Mouse (Mus musculus): ENCODE results near the gene Slc39a10.
A peak's percentile ranks its signal among the peaks of the same experiment; 100 is the strongest.
"Not testable (repeated sequence)": the region's sequence is repeated elsewhere in the genome, so short reads cannot be mapped to it uniquely, and the experiment has no call there.

The Slc39a10 gene

DNA sequence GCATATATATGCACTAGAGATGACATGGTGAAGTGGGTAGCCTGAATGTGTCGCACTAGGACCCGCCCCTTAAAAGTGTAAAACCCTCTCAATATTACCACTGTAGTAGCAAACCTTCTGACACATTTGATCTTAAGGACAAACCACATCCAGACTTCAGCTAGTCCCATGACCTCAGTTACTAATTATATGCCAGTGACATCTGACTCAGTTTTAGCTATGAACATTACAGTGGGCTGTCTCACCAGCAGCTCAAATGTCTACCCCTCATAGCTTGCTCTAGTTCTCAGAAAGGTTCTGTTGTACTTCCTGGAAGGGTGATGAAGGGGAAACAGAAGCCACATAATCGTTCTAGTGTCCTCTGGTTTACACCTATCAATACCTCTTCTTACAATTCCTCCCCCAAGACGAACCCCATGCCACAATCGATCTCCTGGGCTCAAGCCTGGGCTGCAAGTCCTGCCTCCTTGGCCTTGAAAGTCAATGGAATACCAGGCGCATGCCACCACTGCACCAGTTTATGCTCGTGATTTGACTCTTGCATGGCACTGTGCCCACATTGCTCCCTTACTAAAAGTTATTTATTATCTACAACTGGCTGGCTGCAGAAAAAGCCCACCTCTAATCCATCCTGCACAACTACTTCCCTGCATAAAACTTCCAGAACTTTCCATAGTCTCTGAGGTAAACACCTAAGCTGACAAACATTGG, 28.3 kb downstream of the Slc39a10 start:
- DNase-seq (ENCODE audit: low spot score in 2 of 2) = no peak

- DNase-seq (ENCODE audit: low spot score in 2 of 2) = no peak
These were observed 29.2 kb downstream of the Slc39a10 start for GRCm38 (mm10) chr1:46863434-46863833.

DNA sequence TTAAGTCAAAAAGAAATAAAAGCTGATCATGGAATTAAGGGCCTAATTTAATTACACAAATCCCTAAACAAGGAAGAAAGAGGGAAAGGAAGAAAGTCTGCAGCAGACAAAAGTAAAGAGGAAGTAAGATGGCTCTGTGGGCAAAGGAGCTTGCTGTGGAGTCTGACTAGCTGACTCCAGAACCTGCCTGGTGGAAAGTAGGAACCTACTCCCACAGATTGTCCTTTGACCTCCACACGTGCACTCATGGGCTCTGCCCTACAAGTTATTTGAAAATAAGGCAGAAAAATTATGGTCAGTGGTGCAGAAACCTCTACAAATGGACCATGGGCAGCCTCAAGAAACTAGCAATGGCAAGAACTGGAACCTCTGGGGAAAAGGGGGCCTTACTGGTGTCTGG, 32.6 kb downstream of the Slc39a10 start:
- no peak for DNase-seq (ENCODE audit: low spot score in 2 of 2)

DNA sequence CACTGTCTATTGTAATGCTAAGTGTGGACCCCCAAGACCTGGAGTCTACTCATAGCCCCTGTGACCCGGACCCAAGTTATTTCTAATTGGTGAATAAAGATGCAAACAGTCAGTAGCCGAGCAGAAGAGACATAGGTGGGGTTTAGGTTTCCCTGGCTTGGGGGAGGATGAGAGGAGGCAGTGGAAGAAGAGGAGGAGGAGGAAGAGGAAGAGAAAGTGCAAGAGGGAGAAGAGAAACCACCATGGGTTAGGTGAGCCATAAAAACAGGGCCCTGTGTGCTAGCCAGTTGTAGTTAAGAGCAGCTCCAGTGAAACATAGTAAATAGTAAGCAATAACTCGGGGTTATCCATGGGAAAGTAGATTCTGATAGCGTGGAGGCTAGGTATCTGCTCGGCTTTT, 34.1 kb downstream of the Slc39a10 start:
- no peak for DNase-seq (ENCODE audit: low spot score in 2 of 2)

- no peak for DNase-seq (ENCODE audit: low spot score in 2 of 2)
These were observed 36.2 kb downstream of the Slc39a10 start for GRCm38 (mm10) chr1:46856498-46856897.

- DNase-seq (ENCODE audit: low spot score in 2 of 2) = no peak
These were observed 38.4 kb downstream of the Slc39a10 start for GRCm38 (mm10) chr1:46854036-46854900.

DNA sequence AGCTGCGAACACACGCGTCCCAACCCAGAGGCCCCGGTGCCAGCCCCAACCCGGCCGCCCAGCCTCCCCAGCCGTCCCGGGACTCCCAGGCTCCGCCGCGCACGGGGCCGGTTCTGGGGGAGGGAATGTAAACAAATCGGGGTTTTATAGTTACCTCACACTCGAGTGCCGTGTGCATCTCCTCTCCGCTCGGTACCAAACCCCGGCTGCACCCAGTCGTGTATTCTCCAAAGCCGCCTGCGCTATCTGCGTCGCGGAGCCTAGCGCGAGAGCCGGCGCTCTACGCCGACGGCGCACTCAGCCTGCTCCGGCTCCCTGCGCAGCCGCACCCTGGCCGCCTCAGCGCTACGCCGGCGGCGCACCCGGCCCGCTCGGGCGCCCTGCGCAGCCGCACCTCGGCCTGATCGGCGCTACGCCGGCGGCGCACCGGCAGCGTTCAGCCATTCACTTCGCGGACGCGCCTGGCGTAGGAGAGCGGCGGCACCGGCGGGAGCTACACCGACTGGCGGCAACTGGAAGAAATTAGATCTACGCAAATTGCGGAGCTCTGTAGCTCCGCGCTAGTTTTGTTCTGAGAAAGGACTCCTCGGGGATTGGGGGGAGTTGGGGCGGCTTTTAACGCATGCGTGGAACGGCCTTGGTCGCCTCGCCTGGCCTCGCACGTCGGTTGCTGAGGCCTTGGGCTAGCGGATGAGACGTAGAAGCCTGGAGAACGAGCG, 39.2 kb downstream of the Slc39a10 start:
- DNase-seq (ENCODE audit: low spot score in 2 of 2) = peak; percentile 94 to 96

GRCm38 (mm10) chr1:46852600-46853272, 39.9 kb downstream of the Slc39a10 start:
- peak; percentile 59 to 69 for DNase-seq (ENCODE audit: low spot score in 2 of 2)

DNA sequence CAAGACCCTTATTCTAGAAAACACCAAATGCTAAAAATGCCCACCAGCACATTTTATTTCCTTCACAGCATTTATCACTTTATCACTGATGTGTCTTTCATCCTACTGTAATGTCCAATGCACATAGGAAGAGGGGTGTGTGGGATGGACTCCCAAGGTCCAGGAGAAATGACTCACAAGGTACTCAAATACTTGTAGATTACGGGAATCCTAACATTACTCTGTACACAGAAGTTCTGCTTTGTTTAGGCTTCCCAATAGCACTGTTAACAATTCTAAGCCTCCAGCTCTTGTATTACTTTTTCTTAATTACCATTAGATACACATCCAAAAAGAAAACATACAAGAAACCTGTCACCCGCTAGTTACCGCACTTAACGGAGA, 40.4 kb downstream of the Slc39a10 start:
- DNase-seq (ENCODE audit: low spot score in 2 of 2) = no peak

DNA sequence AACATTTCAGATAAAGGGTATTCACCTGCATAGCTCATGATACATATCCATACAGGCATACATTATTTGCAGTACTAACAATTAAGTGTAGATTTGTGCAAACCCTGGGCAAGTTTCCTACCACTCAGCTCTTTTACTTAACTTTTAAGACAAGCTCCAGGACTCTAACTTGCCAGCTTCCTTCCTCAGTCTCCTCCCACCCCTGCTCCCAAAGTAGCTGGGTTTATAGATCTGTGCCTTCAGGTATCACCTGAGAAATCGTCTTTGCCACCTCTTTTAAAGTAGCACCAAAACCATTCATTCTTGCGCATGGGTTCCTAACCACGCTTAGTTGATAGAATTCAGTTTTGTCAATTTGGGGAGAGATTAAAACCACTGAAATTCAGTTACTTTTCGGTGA, 41.1 kb downstream of the Slc39a10 start:
- DNase-seq (ENCODE audit: low spot score in 2 of 2) = no peak

DNA sequence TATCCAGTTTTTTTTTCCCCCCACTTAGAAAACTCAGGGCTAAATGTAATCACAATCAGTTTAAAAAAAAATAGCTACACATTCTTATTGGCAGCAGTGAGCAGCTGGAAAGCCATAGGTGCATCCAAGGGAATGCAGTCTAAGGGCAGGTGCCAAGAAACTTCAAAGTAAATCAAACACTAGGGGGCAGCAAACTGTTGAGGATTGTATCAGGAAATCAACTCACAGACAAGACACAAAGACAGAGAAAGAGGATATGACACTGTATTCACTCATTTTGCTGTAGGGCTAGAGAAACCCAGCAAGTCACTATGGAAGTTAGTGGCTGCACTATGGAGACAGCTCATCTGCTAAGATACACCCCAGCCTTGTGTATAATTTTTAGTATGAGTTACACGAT, 42.9 kb downstream of the Slc39a10 start:
- peak; percentile 51 to 70 for DNase-seq (ENCODE audit: low spot score in 2 of 2)

DNA sequence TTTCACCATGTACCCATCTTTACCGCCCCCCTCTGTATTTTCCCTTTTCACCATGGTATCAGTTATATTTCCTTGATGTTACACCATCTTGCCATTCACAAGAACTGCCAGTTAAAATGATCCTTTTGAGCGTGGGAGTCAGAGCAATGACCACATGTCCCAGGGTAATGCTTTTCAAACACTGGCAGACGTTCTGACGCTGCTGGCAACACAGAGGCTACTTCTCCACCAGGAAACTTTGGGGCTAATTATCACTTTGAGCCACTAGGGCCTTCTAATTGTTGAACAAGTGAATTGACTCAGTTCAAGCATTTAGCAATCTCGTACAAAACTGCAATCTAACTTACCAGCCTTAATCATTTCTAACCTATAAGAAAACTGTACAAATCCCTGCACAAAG, 47.4 kb downstream of the Slc39a10 start:
- DNase-seq (ENCODE audit: low spot score in 2 of 2) = no peak

DNA sequence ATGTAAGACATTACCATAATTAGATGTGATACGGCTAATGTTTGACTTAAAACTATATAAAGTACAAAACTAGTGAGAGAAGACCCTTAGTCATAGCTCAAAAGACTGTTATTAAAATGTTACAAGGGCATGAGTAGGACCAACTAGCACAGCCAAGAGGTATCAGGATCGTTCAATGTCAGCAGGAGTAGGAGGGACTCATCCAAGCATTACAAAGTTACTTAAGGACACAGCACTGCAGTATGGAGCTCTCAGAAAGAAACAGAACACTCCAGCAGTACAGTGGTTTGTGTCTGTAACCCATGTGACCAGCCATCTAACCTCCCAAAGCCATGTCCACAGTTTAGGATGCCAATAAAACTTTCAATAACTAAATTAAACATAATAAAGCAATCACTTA, 48.4 kb downstream of the Slc39a10 start:
- DNase-seq (ENCODE audit: low spot score in 2 of 2) = no peak

- DNase-seq (ENCODE audit: low spot score in 2 of 2) = no peak
These were observed 49.2 kb downstream of the Slc39a10 start for GRCm38 (mm10) chr1:46843406-46843805.

GRCm38 (mm10) chr1:46831927-46832326, 60.7 kb downstream of the Slc39a10 start:
- no peak for DNase-seq (ENCODE audit: low spot score in 2 of 2)

GRCm38 (mm10) chr1:46830066-46830843, 62.4 kb downstream of the Slc39a10 start:
- no peak for DNase-seq (ENCODE audit: low spot score in 2 of 2)

DNA sequence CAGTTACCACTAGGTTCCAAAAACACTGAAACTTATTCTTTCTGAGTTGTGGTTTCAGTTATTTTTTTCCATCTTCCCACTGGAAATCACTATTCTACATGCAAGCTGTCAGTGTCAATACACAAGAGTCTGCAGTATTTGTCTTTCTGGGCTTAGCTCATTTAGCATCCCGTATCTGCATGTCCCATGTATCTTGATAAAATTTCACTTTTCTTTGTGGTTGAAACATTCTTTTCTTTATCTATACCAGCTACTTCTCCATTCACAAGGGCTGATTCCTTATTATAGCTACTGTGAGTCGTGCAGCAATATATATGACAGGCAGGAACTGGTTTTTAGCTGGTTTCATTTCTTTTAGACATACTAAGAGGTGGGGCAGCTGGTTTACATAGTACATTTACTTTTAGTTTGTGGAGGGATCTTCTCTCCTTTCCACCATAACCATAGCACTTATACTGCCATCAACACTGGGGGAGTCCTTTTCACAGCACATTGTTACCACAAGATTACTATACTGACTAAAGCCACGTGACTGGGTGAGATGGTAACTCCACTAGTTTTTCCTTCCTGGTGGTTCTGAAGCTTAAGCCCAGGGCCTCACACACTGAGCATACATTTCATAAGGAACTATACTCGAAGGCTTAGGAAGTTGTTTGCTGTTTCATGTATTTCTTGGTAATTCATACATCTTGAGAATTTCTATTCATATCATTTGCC, 70.2 kb downstream of the Slc39a10 start:
- DNase-seq (ENCODE audit: low spot score in 2 of 2) = no peak

DNA sequence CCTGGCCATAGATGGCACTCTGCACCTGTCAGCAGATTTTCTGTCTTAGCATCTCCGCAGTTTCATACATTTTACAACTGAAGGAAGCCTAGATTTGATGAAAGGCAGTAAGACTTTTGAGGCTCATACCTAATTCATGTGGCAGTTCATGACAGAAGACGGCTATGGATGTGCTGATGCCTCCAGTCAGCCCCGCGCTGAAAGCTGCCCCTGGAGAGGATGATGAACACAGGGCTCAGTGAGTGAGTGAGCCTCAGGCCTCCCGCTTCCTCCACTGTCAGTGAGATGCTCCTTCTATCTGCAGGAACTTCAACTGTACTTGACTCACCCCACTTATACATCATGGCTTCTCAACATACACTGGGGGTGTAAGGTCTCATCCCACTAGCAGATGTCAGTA, 74.7 kb downstream of the Slc39a10 start:
- no peak for DNase-seq (ENCODE audit: low spot score in 2 of 2)

GRCm38 (mm10) chr1:46808630-46809029, 84.0 kb downstream of the Slc39a10 start:
- not testable (repeated sequence) for DNase-seq (ENCODE audit: low spot score in 2 of 2)

DNA sequence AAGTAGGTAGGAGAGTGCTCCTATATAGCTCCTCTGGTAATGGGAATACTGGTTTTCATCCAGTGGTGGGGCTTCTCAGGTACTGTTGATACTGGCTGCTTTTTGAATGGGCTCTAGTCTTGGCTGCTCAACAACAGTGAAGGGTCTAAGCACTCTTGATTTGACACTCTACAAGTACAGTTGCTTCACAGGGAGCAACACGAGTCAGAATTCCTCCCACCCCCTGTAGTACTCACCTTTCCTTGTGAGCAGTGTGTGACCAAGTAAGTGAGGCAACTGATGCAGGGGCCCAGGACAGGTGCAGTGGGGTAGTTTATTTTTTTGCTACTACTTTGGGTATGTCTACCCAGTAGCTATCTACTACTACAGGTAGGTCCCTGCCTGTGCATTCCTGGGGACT, 87.6 kb downstream of the Slc39a10 start:
- no peak for DNase-seq (ENCODE audit: low spot score in 2 of 2)

Measured in right cerebral cortex, postnatal 36 days (tissue).